Mouse (Mus musculus) liver, postnatal 0 days (tissue): ENCODE data around the gene Rims1.
A peak's percentile ranks its signal among the peaks of the same experiment; 100 is the strongest.

Experiments used
- CTCF ChIP-seq: sonication (generic); IDR thresholded peaks from 2 replicates; pipeline ENCODE4 v1.5.1; 2016; ENCODE audit warnings: antibody characterized with exemption, low read depth
- EP300 ChIP-seq: IDR thresholded peaks from 2 replicates; pipeline ENCODE4 v1.6.1; 2016; ENCODE audit warnings: antibody characterized with exemption, low read depth, mild to moderate bottlenecking

DNA sequence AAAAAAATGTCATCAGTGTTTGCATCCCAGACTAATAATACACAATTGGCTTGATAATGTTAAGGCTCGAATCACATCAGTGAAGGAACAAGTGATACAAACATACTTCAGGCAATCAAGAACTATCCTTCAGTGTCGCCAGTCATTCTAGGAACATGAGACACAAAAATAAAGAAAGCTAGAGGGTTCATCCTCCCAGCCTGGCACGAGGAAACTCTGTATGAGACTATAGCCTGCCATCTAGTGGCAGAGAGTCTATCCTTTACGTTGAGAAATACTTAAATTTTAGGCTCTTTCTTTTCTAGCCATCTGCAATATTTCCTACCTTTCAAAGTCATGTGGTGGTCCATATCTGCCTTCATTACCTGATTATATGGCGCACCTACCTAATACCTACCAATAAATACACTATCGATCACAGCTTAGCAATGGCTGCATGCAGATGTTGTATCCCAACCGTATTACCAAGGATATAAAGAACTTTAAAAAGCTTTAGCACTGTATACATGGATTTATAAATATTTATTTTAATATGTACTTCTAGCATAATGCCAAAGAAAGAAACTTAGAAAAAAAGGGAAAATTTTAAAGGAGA, 318.4 kb downstream of the Rims1 start:
- TF ChIP-seq CTCF (peak; percentile 50), EP300 (no peak)
